Mouse (Mus musculus) spleen, adult 18-20 months (tissue): ENCODE results near the gene Pkd1l2.

ENCODE experiments used
- DNase-seq, 2 experiments: peaks; one replicate each; pipeline ENCODE4 v3.0.0; 2022; ENCODE audit warnings: mixed read lengths in 2 of 2

Pkd1l2 gene

DNA sequence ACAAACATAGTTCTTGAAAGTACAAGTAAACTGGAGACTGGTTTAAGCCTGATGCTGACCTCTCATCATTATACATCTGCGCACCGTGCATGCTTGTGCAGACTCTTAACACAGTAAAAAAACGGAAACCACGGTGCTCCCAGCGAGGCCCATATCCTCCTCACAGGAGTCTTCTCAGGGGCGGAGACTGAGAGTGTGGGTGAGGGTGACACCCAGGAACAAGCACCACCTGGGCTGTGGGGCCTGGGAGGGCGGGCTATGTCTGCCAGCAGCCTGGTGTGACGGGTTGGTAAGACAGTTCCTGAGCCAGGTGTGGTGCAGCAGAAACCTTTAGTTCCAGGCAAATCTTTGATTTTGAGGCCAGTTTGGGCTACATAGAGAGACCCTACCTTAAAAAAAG, 129.8 kb downstream of the Pkd1l2 start:
- no peak for DNase-seq

DNA sequence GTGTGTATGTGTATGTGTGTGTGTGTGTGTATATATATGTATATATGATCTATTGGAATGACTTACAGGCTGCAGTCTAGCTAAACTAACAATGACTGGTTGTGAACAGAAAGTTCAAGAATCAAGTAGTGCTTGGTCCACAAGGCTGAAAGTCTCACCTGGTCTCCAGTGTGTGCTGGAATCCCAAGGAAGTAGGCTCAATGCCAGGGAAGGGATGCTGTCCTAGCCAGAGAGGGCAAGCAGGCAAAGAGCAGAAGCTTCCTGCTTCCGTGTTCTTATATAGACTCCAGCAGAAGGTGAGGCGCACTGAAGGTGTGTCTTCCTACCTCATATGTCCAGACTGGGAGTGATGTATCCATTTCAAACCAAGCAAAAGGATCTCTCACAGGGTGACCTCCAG, 130.5 kb downstream of the Pkd1l2 start:
- no peak for DNase-seq

- no peak for DNase-seq
Measured at GRCm38 (mm10) chr8:116951369-116951768, 130.9 kb downstream of the Pkd1l2 start.

DNA sequence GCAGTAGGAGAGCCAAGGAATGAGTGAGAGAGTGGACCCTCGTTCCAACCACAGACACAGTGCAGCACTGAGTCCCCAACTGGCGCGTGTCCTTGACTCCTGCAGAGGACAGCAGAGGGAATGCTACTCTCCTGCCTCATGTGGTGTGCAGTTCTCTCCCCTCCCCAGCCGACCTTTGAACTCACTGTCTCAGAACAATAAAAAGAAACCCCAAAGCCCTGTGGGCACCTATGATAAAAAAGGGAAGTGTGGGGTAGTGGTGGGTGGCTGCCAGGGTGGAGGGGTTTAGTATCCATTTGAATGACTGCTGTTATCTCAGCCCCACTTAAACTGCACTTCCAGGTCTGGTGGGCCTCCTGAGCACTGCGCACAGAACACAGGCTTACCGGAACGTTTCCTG, 134.7 kb downstream of the Pkd1l2 start:
- no peak for DNase-seq

- no peak for DNase-seq
Measured at GRCm38 (mm10) chr8:116946851-116947250, 135.4 kb downstream of the Pkd1l2 start.

DNA sequence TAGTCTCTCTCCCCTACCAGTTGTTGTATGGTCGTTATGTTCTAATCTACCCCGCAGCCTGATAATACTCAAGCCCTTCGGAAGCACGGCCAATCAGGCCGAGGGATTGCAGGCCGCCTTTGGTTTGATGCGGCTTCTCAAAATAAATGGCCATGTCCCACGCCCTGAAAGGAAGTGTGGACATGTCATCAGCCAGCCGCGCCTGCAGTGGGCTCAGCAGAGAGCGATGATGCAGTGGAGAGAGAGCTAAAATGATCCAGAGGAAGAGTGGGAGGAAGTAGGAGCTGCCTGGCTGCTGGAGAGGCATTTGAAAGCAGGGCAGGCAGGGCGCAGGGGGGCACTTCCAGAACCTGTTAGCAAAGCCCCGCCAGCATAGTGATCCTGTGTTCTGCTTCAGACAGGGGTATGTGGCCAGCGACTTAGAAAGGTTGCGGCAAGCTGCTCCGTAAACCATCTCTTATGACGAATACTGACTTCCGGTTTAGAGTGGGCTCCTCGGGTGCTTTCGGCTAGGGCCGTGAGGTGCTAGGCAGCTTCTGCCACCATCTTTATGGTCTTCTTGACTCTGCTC, 135.9 kb downstream of the Pkd1l2 start:
- no peak for DNase-seq
